Mouse (Mus musculus) embryonic facial prominence, embryonic 11.5 days (tissue): ENCODE data around the gene Uck1. TPM values are rescaled to one million over a fixed set of nuclear protein-coding genes. Genes with fewer than 3 reads are reported as not detected.

Source experiments
- ATAC-seq: fragments of 200-750 bp; cut with Nextera tagmentation; replicated peaks from 2 replicates; pipeline ENCODE4 v1.8.0; 2017; ENCODE audit warnings: low read depth; ENCODE audit not compliant: insufficient number of reproducible peaks, low FRiP score, low TSS enrichment
- DNase-seq: peaks from one replicate; pipeline ENCODE4 v3.0.0-alpha.2; 2015; ENCODE audit warnings: low spot score
- H3K27ac ChIP-seq: fragments of 300-500 bp; sonication (generic); replicated peaks from 2 replicates; pipeline ENCODE4 v1.5.1; 2014; ENCODE audit warnings: mild to moderate bottlenecking, low read depth, low read length, control low read depth
- H3K27me3 ChIP-seq: fragments of 300-500 bp; sonication (generic); 2 replicates; pipeline ENCODE4 v1.6.1; 2014; ENCODE audit warnings: mild to moderate bottlenecking, low read length, moderate library complexity, mixed read lengths; ENCODE audit not compliant: control insufficient read depth, insufficient read depth
- H3K36me3 ChIP-seq: fragments of 300-500 bp; sonication (generic); replicated peaks from 2 replicates; pipeline ENCODE4 v1.6.1; 2014; ENCODE audit warnings: low read depth, mild to moderate bottlenecking, low read length, moderate library complexity, mixed read lengths; ENCODE audit not compliant: control insufficient read depth, insufficient read depth
- H3K4me1 ChIP-seq: fragments of 300-500 bp; sonication (generic); 2 replicates; pipeline ENCODE4 v1.6.1; 2014; ENCODE audit warnings: low read length, mixed read lengths; ENCODE audit not compliant: control insufficient read depth, insufficient read depth
- H3K4me2 ChIP-seq: fragments of 300-500 bp; sonication (generic); 2 replicates; pipeline ENCODE4 v1.6.1; 2014; ENCODE audit warnings: low read depth, mild to moderate bottlenecking, control low read depth, low read length, moderate library complexity
- H3K4me3 ChIP-seq: fragments of 300-500 bp; sonication (generic); 2 replicates; pipeline ENCODE4 v1.5.1; 2014; ENCODE audit warnings: low read depth, low read length, control low read depth
- H3K9ac ChIP-seq: fragments of 300-500 bp; sonication (generic); replicated peaks from 2 replicates; pipeline ENCODE4 v1.6.1; 2014; ENCODE audit warnings: mild to moderate bottlenecking, control low read depth, low read length
- H3K9me3 ChIP-seq: fragments of 300-500 bp; sonication (generic); replicated peaks from 2 replicates; pipeline ENCODE4 v1.6.1; 2016; ENCODE audit warnings: mild to moderate bottlenecking, low read length, inconsistent platforms, mixed read lengths; ENCODE audit not compliant: control insufficient read depth
- WGBS: fragments of 180-500 bp; shearing (Covaris S2); extraction: QIAGEN DNeasy Blood & Tissue Kit; methylation state at CpG from one replicate; pipeline ENCODE4 v1.1.7; 2014; 5-methylcytosine and 5-hydroxymethylcytosine counted together
- polyA plus RNA-seq: library from polyadenylated mRNA; unstranded; fragments of >200 nt; fragmentation: Nextera tagmentation; extraction: Ambion mirVana; gene quantifications from 2 replicates; pipeline ENCODE4 v1.2.1, GENCODE M21; 2014

The Uck1 gene
- polyA plus RNA-seq, 1 experiment from 2014 or later, result 57.2 TPM

GRCm38 (mm10) chr2:32221577-32221976 is 38.4 kb downstream of the Uck1 start:
- ATAC-seq, result no peak

GRCm38 (mm10) chr2:32220969-32221368 is 39.0 kb downstream of the Uck1 start:
- DNase-seq, result no peak
- Histone ChIP-seq H3K9ac (no peak overlapping the region), H3K4me3 (no peak overlapping the region), H3K4me1 (no peaks in the 10 kb centered on the region), H3K27me3 (no peaks in the 10 kb centered on the region), H3K9me3 (no peaks in the 10 kb centered on the region), H3K27ac (no peak overlapping the region), H3K4me2 (no peak overlapping the region), H3K36me3 (peaks cover 55% of the 10 kb centered on the region)
- no peak for ATAC-seq
- WGBS, result 94% methylated on average over 10 of the region's 10 CpGs

More at GRCm38 (mm10) chr2:32221577-32221976, 38.4 kb downstream of the Uck1 start:
- H3K36me3 ChIP-seq, result peaks cover 60% of the 10 kb centered on the region
- H3K9me3 ChIP-seq, result no peaks in the 10 kb centered on the region
- no peaks in the 10 kb centered on the region for H3K4me1 ChIP-seq
- H3K9ac ChIP-seq, result no peak overlapping the region
- WGBS, result 88% methylated on average over 7 of the region's 7 CpGs
- no peak for DNase-seq
- H3K4me2 ChIP-seq, result no peak overlapping the region
- no peaks in the 10 kb centered on the region for H3K27me3 ChIP-seq
- H3K4me3 ChIP-seq, result no peak overlapping the region
- no peak overlapping the region for H3K27ac ChIP-seq

- no peak for ATAC-seq
- peaks cover 59% of the 10 kb centered on the region for H3K36me3 ChIP-seq
- DNase-seq, result no peak
- H3K27me3 ChIP-seq, result no peaks in the 10 kb centered on the region
- H3K4me2 ChIP-seq, result no peak overlapping the region
- H3K9ac ChIP-seq, result no peak overlapping the region
- H3K27ac ChIP-seq, result no peak overlapping the region
- 95% methylated on average over 6 of the region's 6 CpGs for WGBS
- no peaks in the 10 kb centered on the region for H3K9me3 ChIP-seq
- H3K4me1 ChIP-seq, result no peaks in the 10 kb centered on the region
- no peak overlapping the region for H3K4me3 ChIP-seq
Measured at GRCm38 (mm10) chr2:32220021-32220420, 39.9 kb downstream of the Uck1 start.

- Histone ChIP-seq H3K9ac (no peak overlapping the region), H3K9me3 (no peaks in the 10 kb centered on the region), H3K4me1 (no peaks in the 10 kb centered on the region), H3K4me3 (no peak overlapping the region), H3K27me3 (no peaks in the 10 kb centered on the region), H3K4me2 (no peak overlapping the region), H3K27ac (no peak overlapping the region), H3K36me3 (peaks cover 63% of the 10 kb centered on the region)
- WGBS, result 97% methylated on average over 14 of the region's 14 CpGs
- DNase-seq (no peak), ATAC-seq (no peak)
Measured at GRCm38 (mm10) chr2:32219501-32219900, 40.5 kb downstream of the Uck1 start.

- Histone ChIP-seq H3K27me3 (no peaks in the 10 kb centered on the region), H3K9me3 (no peaks in the 10 kb centered on the region), H3K4me3 (no peak overlapping the region), H3K9ac (no peak overlapping the region), H3K27ac (no peak overlapping the region), H3K36me3 (peaks cover 62% of the 10 kb centered on the region), H3K4me2 (no peak overlapping the region), H3K4me1 (no peaks in the 10 kb centered on the region)
- ATAC-seq, result no peak
- WGBS, result 90% methylated on average over 11 of the region's 11 CpGs
- DNase-seq, result no peak
Measured at GRCm38 (mm10) chr2:32218541-32219334, 41.2 kb downstream of the Uck1 start.

GRCm38 (mm10) chr2:32218113-32218512 is 41.8 kb downstream of the Uck1 start:
- Histone ChIP-seq H3K36me3 (peaks cover 63% of the 10 kb centered on the region), H3K9ac (no peak overlapping the region), H3K27me3 (no peaks in the 10 kb centered on the region), H3K9me3 (no peaks in the 10 kb centered on the region), H3K4me2 (no peak overlapping the region), H3K4me3 (no peak overlapping the region), H3K4me1 (no peaks in the 10 kb centered on the region), H3K27ac (no peak overlapping the region)
- no peak for DNase-seq
- 95% methylated on average over 5 of the region's 5 CpGs for WGBS
- no peak for ATAC-seq

- H3K36me3 ChIP-seq, result peaks cover 64% of the 10 kb centered on the region
- no peaks in the 10 kb centered on the region for H3K9me3 ChIP-seq
- H3K4me2 ChIP-seq, result no peak overlapping the region
- 90% methylated on average over 8 of the region's 8 CpGs for WGBS
- ATAC-seq (no peak), DNase-seq (no peak)
- H3K27ac ChIP-seq, result no peak overlapping the region
- H3K4me3 ChIP-seq, result no peak overlapping the region
- H3K4me1 ChIP-seq, result no peaks in the 10 kb centered on the region
- H3K9ac ChIP-seq, result no peak overlapping the region
- no peaks in the 10 kb centered on the region for H3K27me3 ChIP-seq
Measured at GRCm38 (mm10) chr2:32217656-32218055, 42.3 kb downstream of the Uck1 start.

- no peak for ATAC-seq
- DNase-seq, result no peak
- H3K27me3 ChIP-seq, result no peaks in the 10 kb centered on the region
- H3K4me1 ChIP-seq, result no peaks in the 10 kb centered on the region
- H3K9me3 ChIP-seq, result no peaks in the 10 kb centered on the region
- H3K36me3 ChIP-seq, result peaks cover 61% of the 10 kb centered on the region
- 89% methylated on average over 10 of the region's 10 CpGs for WGBS
- no peak overlapping the region for H3K9ac ChIP-seq
- H3K27ac ChIP-seq, result no peak overlapping the region
- no peak overlapping the region for H3K4me3 ChIP-seq
- H3K4me2 ChIP-seq, result no peak overlapping the region
Measured at GRCm38 (mm10) chr2:32216506-32216905, 43.5 kb downstream of the Uck1 start.
